Mouse (Mus musculus): Measurements from ENCODE around the gene 1700001O22Rik.

GRCm38 (mm10) chr2:30747602-30748162, 55.8 kb downstream of the 1700001O22Rik start:
- no peak for TF ChIP-seq POLR2A (IDR thresholded peaks at IDR 0.05; ENCODE audit: insufficient read length, low read depth)
- no peak for TF ChIP-seq E2F4 (IDR thresholded peaks at IDR 0.05; ENCODE audit: insufficient read depth)
- no peak for TF ChIP-seq CEBPB (IDR thresholded peaks at IDR 0.05; ENCODE audit: insufficient read depth, poor library complexity, severe bottlenecking)
- no peak for TF ChIP-seq USF1 (IDR thresholded peaks at IDR 0.05; ENCODE audit: low read depth)
- TF ChIP-seq MYOG (IDR thresholded peaks at IDR 0.05; ENCODE audit: control insufficient read depth in 1 of 3, insufficient read depth in 1 of 3, insufficient read length in 2 of 3, low read depth in 2 of 3), result no peak
- TF ChIP-seq MAX (IDR thresholded peaks at IDR 0.05; ENCODE audit: low read depth), result no peak
- TF ChIP-seq MYOD1 (IDR thresholded peaks at IDR 0.05; ENCODE audit: control insufficient read depth in 1 of 3, insufficient read length in 2 of 3, low read depth in 2 of 3), result no peak
- TF ChIP-seq TCF12 (IDR thresholded peaks at IDR 0.05; ENCODE audit: insufficient read depth, poor library complexity, severe bottlenecking), result no peak
- no peak for TF ChIP-seq SRF (IDR thresholded peaks at IDR 0.05; ENCODE audit: control insufficient read depth, insufficient read length, low read depth)

Measured in myocyte (in vitro differentiated cells).